Mouse (Mus musculus) liver, adult 10 weeks (tissue): ENCODE measurements around the gene Itgb1bp1. TPM values are rescaled to one million over a fixed set of nuclear protein-coding genes. Genes with fewer than 3 reads are reported as not detected.

Source experiments
- polyA plus RNA-seq: library from polyadenylated mRNA; stranded (reverse); fragments of 350-450 nt; fragmentation: Illumina TruSeq; extraction: RNeasy Lipid Tissue Mini Kit (QIAGEN cat#74804); gene quantifications from one replicate; pipeline ENCODE4 v1.2.3, GENCODE M21; 2014; ENCODE audit warnings: low read depth, low replicate concordance

Gene Itgb1bp1
- polyA plus RNA-seq: 9.1 TPM

GRCm38 (mm10) chr12:21286243-21286622, at the start of gene Itgb1bp1:
Itgb1bp1 (minus strand) TSS chr12:21286284.

GRCm38 (mm10) chr12:21315923-21316868, 30.1 kb upstream of the Itgb1bp1 start, which contains the start of gene Iah1:
Iah1 (plus strand) TSS chr12:21316389.

GRCm38 (mm10) chr12:21284761-21285441, 1.2 kb downstream of the Itgb1bp1 start, which contains the start of gene Cpsf3:
Cpsf3 (plus strand) TSS chr12:21285391.

Other genes with a start within 250 kb of the Itgb1bp1 start
- gene Cpsf3, start 893 bp downstream of the Itgb1bp1 start, polyA plus RNA-seq: 29.9 TPM
- gene Iah1, start 30.1 kb upstream of the Itgb1bp1 start, polyA plus RNA-seq: 101 TPM
- 18.9 TPM for gene Adam17, start 87.3 kb upstream of the Itgb1bp1 start, polyA plus RNA-seq
- 114 TPM for gene Ywhaq, start 131.4 kb upstream of the Itgb1bp1 start, polyA plus RNA-seq